Mouse (Mus musculus) heart, embryonic 12.5 days (tissue): ENCODE results near the gene Pde2a. TPM values are rescaled to one million over a fixed set of nuclear protein-coding genes. Genes with fewer than 3 reads are reported as not detected.

ENCODE experiments used
- ATAC-seq: fragments of 200-750 bp; cut with Nextera tagmentation; 2 replicates; pipeline ENCODE4 v1.8.0; 2017; ENCODE audit warnings: moderate TSS enrichment, moderate library complexity; ENCODE audit not compliant: insufficient number of reproducible peaks, low FRiP score
- H3K27ac ChIP-seq: fragments of 300-500 bp; sonication (generic); 2 replicates; pipeline ENCODE4 v1.5.1; 2016; ENCODE audit warnings: mild to moderate bottlenecking, moderate library complexity; ENCODE audit not compliant: poor library complexity, severe bottlenecking
- H3K27me3 ChIP-seq: fragments of 300-500 bp; sonication (generic); replicated peaks from 2 replicates; pipeline ENCODE4 v1.6.1; 2016; ENCODE audit warnings: mild to moderate bottlenecking, moderate library complexity
- H3K36me3 ChIP-seq: fragments of 300-500 bp; sonication (generic); 2 replicates; pipeline ENCODE4 v1.6.1; 2016; ENCODE audit warnings: mild to moderate bottlenecking, moderate library complexity
- H3K4me1 ChIP-seq: fragments of 300-500 bp; sonication (generic); replicated peaks from 2 replicates; pipeline ENCODE4 v1.6.1; 2016; ENCODE audit warnings: mild to moderate bottlenecking
- H3K4me2 ChIP-seq: fragments of 300-500 bp; sonication (generic); 2 replicates; pipeline ENCODE4 v1.6.1; 2016; ENCODE audit warnings: mild to moderate bottlenecking, moderate library complexity
- H3K4me3 ChIP-seq: fragments of 300-500 bp; sonication (generic); 2 replicates; pipeline ENCODE4 v1.5.1; 2016; ENCODE audit warnings: mild to moderate bottlenecking
- H3K9ac ChIP-seq: fragments of 300-500 bp; sonication (generic); 2 replicates; pipeline ENCODE4 v1.6.1; 2016; ENCODE audit warnings: mild to moderate bottlenecking, moderate library complexity
- H3K9me3 ChIP-seq: fragments of 300-500 bp; sonication (generic); replicated peaks from 2 replicates; pipeline ENCODE4 v1.6.1; 2016; ENCODE audit warnings: mild to moderate bottlenecking, moderate library complexity
- WGBS: fragments of 180-500 bp; shearing (Covaris S2); methylation state at CpG from one replicate; pipeline ENCODE4 v1.1.7; 2016; 5-methylcytosine and 5-hydroxymethylcytosine counted together
- polyA plus RNA-seq: library from polyadenylated mRNA; unstranded; fragments of >200 nt; fragmentation: Nextera tagmentation; extraction: Ambion mirVana; gene quantifications from 2 replicates; pipeline ENCODE4 v1.2.1, GENCODE M21; 2016

Gene Pde2a
- polyA plus RNA-seq, 1 experiment from 2014 or later: 6.2 TPM

- no peak overlapping the region for H3K4me3 ChIP-seq
- peaks cover 76% of the 10 kb centered on the region for H3K27me3 ChIP-seq
- WGBS: 27% methylated on average over 8 of the region's 8 CpGs
- H3K9ac ChIP-seq: no peak overlapping the region
- H3K4me2 ChIP-seq: no peak overlapping the region
- H3K4me1 ChIP-seq: 0 out of 2 replicates have a peak, but pooled peaks cover 4% of the 10 kb centered on the region
- H3K27ac ChIP-seq: no peak overlapping the region
- no peaks in the 10 kb centered on the region for H3K36me3 ChIP-seq
- no peaks in the 10 kb centered on the region for H3K9me3 ChIP-seq
- no peak for ATAC-seq
These were observed 32.2 kb downstream of the Pde2a start for GRCm38 (mm10) chr7:101453725-101454124.

GRCm38 (mm10) chr7:101454479-101454878, 33.0 kb downstream of the Pde2a start:
- no peak overlapping the region for H3K4me2 ChIP-seq
- WGBS: 85% methylated on average over 9 of the region's 9 CpGs
- no peak for ATAC-seq
- H3K9me3 ChIP-seq: no peaks in the 10 kb centered on the region
- H3K36me3 ChIP-seq: no peaks in the 10 kb centered on the region
- H3K4me3 ChIP-seq: no peak overlapping the region
- no peak overlapping the region for H3K9ac ChIP-seq
- H3K4me1 ChIP-seq: 0 out of 2 replicates have a peak, but pooled peaks cover 4% of the 10 kb centered on the region
- no peak overlapping the region for H3K27ac ChIP-seq
- peaks cover 82% of the 10 kb centered on the region for H3K27me3 ChIP-seq

- H3K4me2 ChIP-seq: no peak overlapping the region
- WGBS: 80% methylated on average over 6 of the region's 6 CpGs
- H3K36me3 ChIP-seq: no peaks in the 10 kb centered on the region
- H3K4me1 ChIP-seq: peaks cover 8% of the 10 kb centered on the region
- no peak overlapping the region for H3K9ac ChIP-seq
- no peak for ATAC-seq
- peaks cover 77% of the 10 kb centered on the region for H3K27me3 ChIP-seq
- H3K9me3 ChIP-seq: no peaks in the 10 kb centered on the region
- no peak overlapping the region for H3K4me3 ChIP-seq
- H3K27ac ChIP-seq: no peak overlapping the region
These were observed 33.6 kb downstream of the Pde2a start for GRCm38 (mm10) chr7:101455141-101455540.

- Histone ChIP-seq H3K27ac (no peak overlapping the region), H3K36me3 (no peaks in the 10 kb centered on the region), H3K27me3 (peaks cover 76% of the 10 kb centered on the region), H3K9ac (no peak overlapping the region), H3K4me1 (peaks cover 15% of the 10 kb centered on the region), H3K9me3 (no peaks in the 10 kb centered on the region), H3K4me3 (no peak overlapping the region), H3K4me2 (no peak overlapping the region)
- no peak for ATAC-seq
- 65% methylated on average over 4 of the region's 4 CpGs for WGBS
These were observed 34.8 kb downstream of the Pde2a start for GRCm38 (mm10) chr7:101456318-101456717.

GRCm38 (mm10) chr7:101456789-101457188, 35.3 kb downstream of the Pde2a start:
- H3K9me3 ChIP-seq: no peaks in the 10 kb centered on the region
- no peaks in the 10 kb centered on the region for H3K36me3 ChIP-seq
- no peak overlapping the region for H3K4me2 ChIP-seq
- H3K9ac ChIP-seq: no peak overlapping the region
- H3K4me3 ChIP-seq: no peak overlapping the region
- 40% methylated on average over 5 of the region's 5 CpGs for WGBS
- peaks cover 15% of the 10 kb centered on the region for H3K4me1 ChIP-seq
- peaks cover 75% of the 10 kb centered on the region for H3K27me3 ChIP-seq
- no peak overlapping the region for H3K27ac ChIP-seq
- ATAC-seq: no peak

- Histone ChIP-seq H3K4me2 (no peak overlapping the region), H3K27ac (no peak overlapping the region), H3K4me3 (no peak overlapping the region), H3K9me3 (no peaks in the 10 kb centered on the region), H3K4me1 (peaks cover 15% of the 10 kb centered on the region), H3K9ac (no peak overlapping the region), H3K36me3 (no peaks in the 10 kb centered on the region), H3K27me3 (peaks cover 75% of the 10 kb centered on the region)
- ATAC-seq: no peak
- 75% methylated on average over 5 of the region's 5 CpGs for WGBS
These were observed 35.8 kb downstream of the Pde2a start for GRCm38 (mm10) chr7:101457283-101457682.

GRCm38 (mm10) chr7:101457801-101458200, 36.3 kb downstream of the Pde2a start:
- H3K9me3 ChIP-seq: no peaks in the 10 kb centered on the region
- H3K36me3 ChIP-seq: no peaks in the 10 kb centered on the region
- WGBS: 45% methylated on average over 8 of the region's 8 CpGs
- peaks cover 15% of the 10 kb centered on the region for H3K4me1 ChIP-seq
- no peak overlapping the region for H3K27ac ChIP-seq
- H3K27me3 ChIP-seq: peaks cover 71% of the 10 kb centered on the region
- no peak overlapping the region for H3K4me2 ChIP-seq
- no peak for ATAC-seq
- no peak overlapping the region for H3K4me3 ChIP-seq
- H3K9ac ChIP-seq: no peak overlapping the region

- H3K9ac ChIP-seq: no peak overlapping the region; the same call in 1 of the 2 replicates
- H3K27me3 ChIP-seq: peaks cover 66% of the 10 kb centered on the region
- H3K36me3 ChIP-seq: no peaks in the 10 kb centered on the region
- no peak overlapping the region for H3K4me2 ChIP-seq
- H3K4me1 ChIP-seq: peaks cover 15% of the 10 kb centered on the region
- H3K9me3 ChIP-seq: no peaks in the 10 kb centered on the region
- no peak overlapping the region for H3K27ac ChIP-seq
- no peak for ATAC-seq
- WGBS: 63% methylated on average over 4 of the region's 4 CpGs
- H3K4me3 ChIP-seq: no peak overlapping the region
These were observed 36.8 kb downstream of the Pde2a start for GRCm38 (mm10) chr7:101458278-101458781.

- 74% methylated on average over 9 of the region's 9 CpGs for WGBS
- Histone ChIP-seq H3K27ac (no peak overlapping the region), H3K4me1 (peaks cover 20% of the 10 kb centered on the region), H3K36me3 (no peaks in the 10 kb centered on the region), H3K9ac (no peak overlapping the region), H3K9me3 (no peaks in the 10 kb centered on the region), H3K27me3 (peaks cover 56% of the 10 kb centered on the region), H3K4me2 (no peak overlapping the region), H3K4me3 (no peak overlapping the region)
- ATAC-seq: no peak
These were observed 37.9 kb downstream of the Pde2a start for GRCm38 (mm10) chr7:101459305-101459813.

GRCm38 (mm10) chr7:101459923-101460607, 38.6 kb downstream of the Pde2a start:
- Histone ChIP-seq H3K9me3 (no peaks in the 10 kb centered on the region), H3K4me3 (no peak overlapping the region), H3K9ac (no peak overlapping the region), H3K4me1 (peaks cover 25% of the 10 kb centered on the region), H3K27ac (no peak overlapping the region), H3K36me3 (no peaks in the 10 kb centered on the region), H3K4me2 (no peak overlapping the region), H3K27me3 (peaks cover 49% of the 10 kb centered on the region)
- 43% methylated on average over 10 of the region's 10 CpGs for WGBS
- ATAC-seq: no peak

- Histone ChIP-seq H3K27ac (no peak overlapping the region), H3K27me3 (peaks cover 44% of the 10 kb centered on the region), H3K9me3 (no peaks in the 10 kb centered on the region), H3K9ac (no peak overlapping the region), H3K36me3 (no peaks in the 10 kb centered on the region), H3K4me2 (no peak overlapping the region), H3K4me3 (no peak overlapping the region), H3K4me1 (peaks cover 30% of the 10 kb centered on the region)
- 40% methylated on average over 10 of the region's 10 CpGs for WGBS
- no peak for ATAC-seq
These were observed 39.1 kb downstream of the Pde2a start for GRCm38 (mm10) chr7:101460608-101460957.
